Mouse (Mus musculus) heart, adult 2 months (tissue): Measurements from ENCODE around the gene Mtmr4.

Experiments
- CTCF ChIP-seq: fragments of 200-600 bp; IDR thresholded peaks from 2 replicates; pipeline ENCODE4 v1.8.1; 2022; ENCODE audit warnings: antibody characterized with exemption, mild to moderate bottlenecking, moderate library complexity
- POLR2A ChIP-seq: fragments of 200-500 bp; IDR thresholded peaks from 2 replicates; pipeline ENCODE4 v1.6.1; 2011; ENCODE audit warnings: mild to moderate bottlenecking, low read depth, low read length, control low read depth; ENCODE audit not compliant: insufficient read depth

DNA sequence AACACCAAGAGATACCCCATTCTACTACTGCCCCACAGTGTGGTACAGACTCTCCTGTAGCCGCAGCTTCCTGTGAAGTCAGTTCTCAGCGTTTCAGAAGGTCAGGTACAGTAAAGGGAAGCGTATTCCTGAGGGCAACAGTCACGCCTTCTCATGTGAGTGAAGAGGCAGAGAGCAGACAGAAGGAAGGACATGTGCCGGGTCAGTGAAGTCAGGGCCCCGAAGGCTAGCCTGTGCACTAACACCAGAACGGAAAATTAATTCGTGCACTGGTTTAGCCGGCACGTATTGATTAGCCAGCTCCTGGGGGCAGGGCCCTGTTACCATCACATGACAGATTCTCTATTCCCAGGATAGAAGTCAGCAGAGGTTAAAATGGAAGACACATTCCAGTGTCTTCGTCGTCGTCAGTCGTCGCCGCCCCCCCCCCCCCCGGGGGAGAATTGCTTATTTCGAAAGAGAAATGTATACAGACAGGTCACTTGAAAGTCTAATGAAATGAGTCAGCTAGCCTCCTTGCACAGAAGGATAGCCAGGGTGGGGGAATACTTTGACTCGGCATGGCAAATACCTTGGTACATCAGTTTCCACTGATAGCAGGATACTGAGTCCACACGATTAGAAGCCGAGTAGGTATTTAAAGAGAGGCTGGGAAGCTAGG is 17.3 kb upstream of the Mtmr4 start:
- no peak for TF ChIP-seq POLR2A
- TF ChIP-seq CTCF = no peak
